Mouse (Mus musculus): Measurements from ENCODE around the gene Olfr406. TPM values are rescaled to one million over a fixed set of nuclear protein-coding genes. Genes with fewer than 3 reads are reported as not detected.

Gene Olfr406
- not detected for total RNA-seq (2018; cell fraction: chromatin; rRNA removed)
- not detected for total RNA-seq (2018; cell fraction: cytosol; rRNA removed)
- total RNA-seq (2018; cell fraction: nucleus; rRNA removed), result not detected
- not detected in 3 replicates for polyA plus RNA-seq (2018)

DNA sequence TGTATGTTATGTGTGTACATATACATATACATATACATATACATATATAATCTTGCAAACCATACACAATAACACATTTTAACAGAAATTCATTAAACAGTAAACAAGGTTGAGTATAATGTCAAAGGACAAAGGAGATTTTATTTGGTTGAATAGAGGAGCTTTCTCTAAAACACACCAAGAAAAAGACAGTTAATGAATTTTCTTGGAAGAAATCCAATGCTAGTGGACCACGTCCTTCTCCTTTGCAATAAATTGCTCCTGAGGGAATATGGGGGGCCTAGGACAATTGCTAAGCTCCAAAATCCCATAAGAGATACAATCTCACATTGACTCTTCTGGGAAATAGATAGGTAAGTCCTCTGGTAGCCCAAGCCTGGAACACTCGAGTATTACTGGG lies at the start of gene Olfr406:
TSS of gene Olfr406 (plus strand) at position 301 of the 400 bp plus-strand sequence.
- H3K4me3 ChIP-seq (ENCODE audit: inconsistent target), result no peak within 1 kb of the TSS
- H3K27ac ChIP-seq, result no peak within 1 kb of the TSS
- 54% methylated on average over 2 of the region's 2 CpGs for WGBS (ENCODE audit: missing documents)
- no peaks in the 10 kb centered on the region for H3K79me2 ChIP-seq (ENCODE audit: inconsistent target)
- H3K36me3 ChIP-seq (ENCODE audit: inconsistent target), result no peaks in the 10 kb centered on the region

DNA sequence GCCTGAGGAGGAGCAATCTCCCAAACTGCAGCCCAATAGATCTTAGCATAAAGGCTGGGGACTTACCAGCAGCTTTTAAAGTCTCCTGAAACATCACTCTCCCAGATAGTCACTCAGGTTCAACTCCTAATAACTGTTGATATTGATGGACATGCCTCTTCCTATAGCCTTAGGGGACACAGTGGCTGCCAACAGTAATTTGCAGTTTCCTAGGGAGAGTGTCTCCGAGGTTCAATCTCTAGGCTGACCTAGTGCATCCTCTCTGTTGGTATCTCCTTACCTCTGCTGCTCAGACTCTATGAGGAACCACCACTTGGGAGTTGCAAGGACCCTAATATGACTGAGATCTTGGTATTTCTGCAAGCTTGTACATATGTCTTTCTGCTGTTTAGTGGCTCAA lies 48.3 kb upstream of the Olfr406 start, which contains the start of gene Olfr43:
TSS of gene Olfr43 (minus strand) at position 101 of the 400 bp plus-strand sequence.
- H3K4me3 ChIP-seq (ENCODE audit: inconsistent target), result no peak within 1 kb of the TSS
- no peaks in the 10 kb centered on the region for H3K79me2 ChIP-seq (ENCODE audit: inconsistent target)
- no peak within 1 kb of the TSS for H3K27ac ChIP-seq
- WGBS (ENCODE audit: missing documents), result 53% methylated on average over 1 of the region's 1 CpGs
- H3K36me3 ChIP-seq (ENCODE audit: inconsistent target), result no peaks in the 10 kb centered on the region

DNA sequence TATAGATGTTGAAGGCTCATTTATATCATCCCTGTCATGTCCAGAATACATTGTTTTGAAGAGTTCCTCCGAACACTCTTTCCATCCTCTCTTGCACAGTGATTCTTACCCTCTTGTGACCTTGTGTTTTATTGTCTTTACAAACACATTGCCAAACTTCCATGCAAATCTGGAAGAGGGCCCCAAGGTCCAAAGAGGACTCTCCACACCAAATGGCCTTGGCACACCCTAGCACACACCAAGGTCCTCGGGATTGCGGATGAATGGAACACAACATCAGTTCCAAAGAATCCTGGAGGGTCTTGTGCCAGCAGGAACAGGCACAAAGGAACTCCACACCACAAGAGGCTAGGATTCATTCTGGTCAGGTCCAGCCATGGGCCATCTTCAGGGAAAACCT lies 18.4 kb upstream of the Olfr406 start:
- Histone ChIP-seq H3K27ac (no peak overlapping the region), H3K36me3 (ENCODE audit: inconsistent target) (no peaks in the 10 kb centered on the region), H3K4me3 (ENCODE audit: inconsistent target) (no peak overlapping the region), H3K79me2 (ENCODE audit: inconsistent target) (no peaks in the 10 kb centered on the region)
- WGBS (ENCODE audit: missing documents), result 91% methylated on average over 3 of the region's 3 CpGs

DNA sequence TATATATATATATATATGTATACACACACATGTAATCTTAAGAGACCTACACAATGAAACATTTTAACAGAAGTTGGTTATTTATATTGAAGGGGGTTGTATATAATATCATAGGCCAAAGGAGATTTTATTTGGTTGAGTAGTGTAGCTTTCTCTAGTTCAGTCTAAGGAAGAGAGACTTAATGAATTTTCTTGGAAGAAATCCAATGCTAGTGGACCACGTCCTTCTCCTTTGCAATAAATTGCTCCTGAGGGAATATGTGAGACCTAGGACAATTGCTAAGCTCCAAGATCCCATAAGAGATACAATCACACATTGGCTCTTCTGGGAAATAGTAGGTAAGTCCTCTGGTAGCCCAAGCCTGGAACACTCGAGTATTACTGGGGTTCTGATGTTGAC lies 23.8 kb downstream of the Olfr406 start, which contains the start of gene Olfr59:
TSS of gene Olfr59 (plus strand) at position 301 of the 400 bp plus-strand sequence.
- WGBS (ENCODE audit: missing documents), result 78% methylated on average over 2 of the region's 2 CpGs
- Histone ChIP-seq H3K27ac (no peak within 1 kb of the TSS), H3K4me3 (ENCODE audit: inconsistent target) (no peak within 1 kb of the TSS), H3K36me3 (ENCODE audit: inconsistent target) (no peaks in the 10 kb centered on the region), H3K79me2 (ENCODE audit: inconsistent target) (no peaks in the 10 kb centered on the region)

DNA sequence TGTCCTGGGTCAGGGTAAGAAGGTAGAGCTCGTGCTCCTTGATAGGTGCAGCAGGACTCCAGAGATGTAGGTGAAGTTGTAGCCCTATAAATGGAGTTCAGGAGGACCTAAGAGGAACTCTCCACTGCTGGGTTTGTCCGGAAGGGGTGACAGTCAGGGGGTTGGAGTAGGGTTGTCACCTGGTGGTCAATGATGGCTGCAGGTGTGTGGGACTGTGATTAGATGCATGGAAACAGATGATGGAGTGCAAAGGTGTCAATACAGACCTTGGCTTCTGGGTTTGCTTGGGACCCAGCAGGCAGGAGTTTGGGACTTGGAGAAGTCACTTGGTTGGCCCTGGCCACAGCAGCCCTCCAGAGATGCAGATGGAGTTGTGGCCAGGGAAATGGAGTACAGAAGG lies 27.6 kb downstream of the Olfr406 start:
- Histone ChIP-seq H3K4me3 (ENCODE audit: inconsistent target) (no peak overlapping the region), H3K36me3 (ENCODE audit: inconsistent target) (no peaks in the 10 kb centered on the region), H3K27ac (no peak overlapping the region), H3K79me2 (ENCODE audit: inconsistent target) (no peaks in the 10 kb centered on the region)
- WGBS (ENCODE audit: missing documents), result 87% methylated on average over 2 of the region's 2 CpGs

Other genes with a start within 250 kb of the Olfr406 start
- gene Olfr139, start 203.3 kb upstream of the Olfr406 start, polyA plus RNA-seq (2018), result not detected in 3 replicates
- gene Olfr399, start 203.2 kb upstream of the Olfr406 start, polyA plus RNA-seq (2018), result not detected in 3 replicates
- not detected in 3 replicates for gene Zfp616, start 189.9 kb upstream of the Olfr406 start, polyA plus RNA-seq (2018)
- gene Olfr401, start 146.1 kb upstream of the Olfr406 start, polyA plus RNA-seq (2018), result not detected in 3 replicates
- not detected in 3 replicates for gene Olfr402, start 106.3 kb upstream of the Olfr406 start, polyA plus RNA-seq (2018)
- not detected in 3 replicates for gene Olfr403, start 73.6 kb upstream of the Olfr406 start, polyA plus RNA-seq (2018)
- not detected in 3 replicates for gene Olfr43, start 48.4 kb upstream of the Olfr406 start, polyA plus RNA-seq (2018)
- gene Olfr59, start 23.9 kb downstream of the Olfr406 start, polyA plus RNA-seq (2018), result not detected in 3 replicates
- gene Olfr410, start 78.2 kb downstream of the Olfr406 start, polyA plus RNA-seq (2018), result not detected in 3 replicates
- gene Olfr411, start 92.8 kb downstream of the Olfr406 start, polyA plus RNA-seq (2018), result not detected in 3 replicates
- not detected in 3 replicates for gene Olfr412, start 102.3 kb downstream of the Olfr406 start, polyA plus RNA-seq (2018)